Mouse (Mus musculus) testis, adult 2 months (tissue): ENCODE data around the gene Angel1.

Experiments
- CTCF ChIP-seq: fragments of 200-500 bp; IDR thresholded peaks from 2 replicates; pipeline ENCODE4 v1.5.1; 2012; ENCODE audit warnings: low read depth, mild to moderate bottlenecking, inconsistent platforms, low read length, moderate library complexity; ENCODE audit not compliant: control insufficient read depth, insufficient read depth, insufficient replicate concordance
- POLR2A ChIP-seq: fragments of 200-500 bp; IDR thresholded peaks from 2 replicates; pipeline ENCODE4 v1.6.1; 2012; ENCODE audit warnings: low read depth, mild to moderate bottlenecking, inconsistent platforms, low read length, moderate library complexity; ENCODE audit not compliant: control insufficient read depth

DNA sequence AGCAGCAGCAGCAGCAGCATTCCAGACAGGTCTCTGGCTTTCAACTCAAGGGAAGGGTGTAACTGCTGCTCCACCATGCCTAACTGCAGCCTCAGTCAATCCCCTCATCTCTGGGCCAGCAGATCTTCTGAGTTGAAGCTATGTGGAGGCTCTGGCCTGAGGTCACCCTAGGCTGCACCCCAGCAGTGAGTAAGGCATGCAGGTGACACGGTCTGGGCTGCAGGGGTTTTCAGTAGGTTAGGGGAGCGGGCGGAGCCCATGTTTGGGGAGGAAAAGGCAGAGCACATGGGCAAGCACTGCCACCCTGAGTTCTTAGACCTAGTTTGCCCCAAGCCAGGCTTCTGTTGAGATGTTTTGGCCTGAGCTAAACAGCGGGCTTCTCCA, 25.3 kb downstream of the Angel1 start:
- TF ChIP-seq POLR2A, result no peak
- no peak for TF ChIP-seq CTCF
